Mouse (Mus musculus) right cerebral cortex, postnatal 4 days (tissue): ENCODE measurements at regions not wholly inside any gene's neighbourhood (a gene's known extent, or its start where the extent isn't known, plus 50 kb on each side); places are given as distances from the start of the nearest gene placed in this dataset.

Source experiments
- DNase-seq: peaks from one replicate; pipeline ENCODE4 v3.0.0-alpha.2; 2022

GRCm38 (mm10) chr2:9595236-9595850 is 285.7 kb upstream of the 4930412O13Rik start:
- DNase-seq, result no peak

- no peak for DNase-seq
Observed at GRCm38 (mm10) chr2:9596135-9596534, 284.9 kb upstream of the 4930412O13Rik start.

- peak; percentile 11 for DNase-seq
Observed at GRCm38 (mm10) chr2:9604984-9605383, 276.1 kb upstream of the 4930412O13Rik start.

- DNase-seq, result no peak
Observed at GRCm38 (mm10) chr2:9607547-9607946, 273.5 kb upstream of the 4930412O13Rik start.

- DNase-seq, result no peak
Observed at GRCm38 (mm10) chr2:9614415-9614814, 266.6 kb upstream of the 4930412O13Rik start.

GRCm38 (mm10) chr2:9616292-9616691 is 264.8 kb upstream of the 4930412O13Rik start:
- DNase-seq, result no peak

- peak; percentile 47 for DNase-seq
Observed at GRCm38 (mm10) chr2:9620303-9621244, 260.5 kb upstream of the 4930412O13Rik start.

GRCm38 (mm10) chr2:9623702-9624101 is 257.4 kb upstream of the 4930412O13Rik start:
- no peak for DNase-seq

- DNase-seq, result no peak
Observed at GRCm38 (mm10) chr2:9628026-9628425, 253.0 kb upstream of the 4930412O13Rik start.

- no peak for DNase-seq
Observed at GRCm38 (mm10) chr2:9632719-9633446, 248.2 kb upstream of the 4930412O13Rik start.

- DNase-seq, result no peak
Observed at GRCm38 (mm10) chr2:9639262-9639661, 241.8 kb upstream of the 4930412O13Rik start.

GRCm38 (mm10) chr2:9641629-9642028 is 239.4 kb upstream of the 4930412O13Rik start:
- DNase-seq, result no peak

GRCm38 (mm10) chr2:9642411-9642810 is 238.6 kb upstream of the 4930412O13Rik start:
- no peak for DNase-seq

GRCm38 (mm10) chr2:9646466-9646865 is 234.6 kb upstream of the 4930412O13Rik start:
- DNase-seq, result no peak

GRCm38 (mm10) chr2:9646963-9647362 is 234.1 kb upstream of the 4930412O13Rik start:
- no peak for DNase-seq

- no peak for DNase-seq
Observed at GRCm38 (mm10) chr2:9650082-9650481, 231.0 kb upstream of the 4930412O13Rik start.

- DNase-seq, result no peak
Observed at GRCm38 (mm10) chr2:9658880-9659279, 222.2 kb upstream of the 4930412O13Rik start.

- DNase-seq, result no peak
Observed at GRCm38 (mm10) chr2:9669621-9670020, 211.4 kb upstream of the 4930412O13Rik start.

- no peak for DNase-seq
Observed at GRCm38 (mm10) chr2:9681691-9682152, 199.3 kb upstream of the 4930412O13Rik start.

- DNase-seq, result no peak
Observed at GRCm38 (mm10) chr2:9683673-9684210, 197.3 kb upstream of the 4930412O13Rik start.

GRCm38 (mm10) chr2:9688176-9688575 is 192.9 kb upstream of the 4930412O13Rik start:
- no peak for DNase-seq

GRCm38 (mm10) chr2:9689518-9689917 is 191.5 kb upstream of the 4930412O13Rik start:
- no peak for DNase-seq

GRCm38 (mm10) chr2:9691506-9691905 is 189.5 kb upstream of the 4930412O13Rik start:
- DNase-seq, result no peak
